Mouse (Mus musculus) stomach, postnatal 0 days (tissue): ENCODE measurements around the gene Rad18. TPM values are rescaled to one million over a fixed set of nuclear protein-coding genes. Genes with fewer than 3 reads are reported as not detected.
"Not testable (repeated sequence)": the region's sequence is repeated elsewhere in the genome, so short reads cannot be mapped to it uniquely, and the experiment has no call there.

Source experiments
- ATAC-seq: fragments of 200-750 bp; cut with Nextera tagmentation; 2 replicates; pipeline ENCODE4 v1.8.0; 2017; ENCODE audit not compliant: low FRiP score, low TSS enrichment
- DNase-seq: peaks from one replicate; pipeline ENCODE4 v3.0.0-alpha.2; 2016; ENCODE audit warnings: low spot score
- H3K27ac ChIP-seq: fragments of 300-500 bp; sonication (generic); replicated peaks from 2 replicates; pipeline ENCODE4 v1.5.1; 2014; ENCODE audit warnings: mild to moderate bottlenecking, control low read depth
- H3K27me3 ChIP-seq: fragments of 300-500 bp; sonication (generic); 2 replicates; pipeline ENCODE4 v1.6.1; 2014; ENCODE audit warnings: low read length; ENCODE audit not compliant: control insufficient read depth, insufficient read depth
- H3K36me3 ChIP-seq: fragments of 300-500 bp; sonication (generic); 2 replicates; pipeline ENCODE4 v1.6.1; 2014; ENCODE audit warnings: low read length, mixed read lengths; ENCODE audit not compliant: control insufficient read depth, insufficient read depth
- H3K4me1 ChIP-seq: fragments of 300-500 bp; sonication (generic); replicated peaks from 2 replicates; pipeline ENCODE4 v1.6.1; 2014; ENCODE audit warnings: antibody characterized with exemption; ENCODE audit not compliant: control insufficient read depth, insufficient read depth
- H3K4me2 ChIP-seq: fragments of 300-500 bp; sonication (generic); replicated peaks from 2 replicates; pipeline ENCODE4 v1.6.1; 2014; ENCODE audit warnings: low read depth, mild to moderate bottlenecking, control low read depth, moderate library complexity
- H3K4me3 ChIP-seq: fragments of 300-500 bp; sonication (generic); 2 replicates; pipeline ENCODE4 v1.5.1; 2014; ENCODE audit warnings: low read depth, low read length, control low read depth
- H3K9ac ChIP-seq: fragments of 300-500 bp; sonication (generic); 2 replicates; pipeline ENCODE4 v1.6.1; 2014; ENCODE audit warnings: mild to moderate bottlenecking, low read length, control low read depth, mixed read lengths
- H3K9me3 ChIP-seq: fragments of 300-500 bp; sonication (generic); 2 replicates; pipeline ENCODE4 v1.6.1; 2016; ENCODE audit warnings: low read length; ENCODE audit not compliant: control insufficient read depth
- CTCF ChIP-seq: IDR thresholded peaks from 2 replicates; pipeline ENCODE4 v1.5.1; 2016; ENCODE audit warnings: antibody characterized with exemption, low read depth, mild to moderate bottlenecking, moderate library complexity
- EP300 ChIP-seq: optimal IDR thresholded peaks from 2 replicates; pipeline ENCODE3; 2016; ENCODE audit warnings: antibody characterized with exemption
- WGBS: fragments of 180-500 bp; shearing (Covaris S2); extraction: QIAGEN DNeasy Blood & Tissue Kit; methylation state at CpG from one replicate; pipeline ENCODE4 v1.1.7; 2014; 5-methylcytosine and 5-hydroxymethylcytosine counted together
- polyA plus RNA-seq: library from polyadenylated mRNA; unstranded; fragments of >200 nt; fragmentation: Nextera tagmentation; extraction: Ambion mirVana; gene quantifications from 2 replicates; pipeline ENCODE4 v1.2.1, GENCODE M21; 2015

Gene Rad18
- polyA plus RNA-seq, 1 experiment from 2014 or later = 12.9 TPM

DNA sequence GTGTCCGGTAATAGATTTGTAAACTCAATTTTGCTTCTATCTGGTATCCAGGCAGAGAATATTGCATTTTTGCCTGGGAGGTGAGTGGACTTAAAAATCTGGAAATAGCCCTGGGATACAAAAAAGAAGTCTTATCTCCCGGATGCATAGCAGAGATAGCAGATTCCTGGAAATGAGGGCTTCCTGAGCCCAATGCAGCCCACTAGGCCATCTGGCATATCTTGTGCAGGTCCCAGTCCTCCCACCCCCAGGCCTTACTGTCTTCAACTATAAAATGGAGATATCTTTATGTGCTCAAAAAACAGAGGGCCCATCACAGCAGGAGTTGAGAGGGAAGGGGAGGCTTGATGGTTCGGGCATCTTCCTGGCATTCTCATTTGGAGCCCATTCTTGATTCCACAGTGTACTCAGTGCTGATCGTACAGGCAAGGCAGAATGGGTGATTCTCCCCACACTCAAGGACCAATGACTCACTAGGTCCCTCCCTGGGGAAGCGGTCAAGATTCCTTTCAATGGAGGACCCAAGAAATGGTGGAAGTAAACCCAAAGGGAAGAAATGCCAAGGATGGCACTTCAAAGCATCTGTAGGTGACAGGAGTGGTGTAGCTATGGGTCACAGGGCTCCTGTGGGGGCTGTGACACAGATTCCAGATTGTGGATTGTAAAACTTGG lies 24.1 kb upstream of the Rad18 start:
- no peak for TF ChIP-seq CTCF
- no peak for TF ChIP-seq EP300
- H3K4me2 ChIP-seq = no peak overlapping the region
- DNase-seq = no peak
- no peak overlapping the region for H3K4me3 ChIP-seq
- WGBS = 85% methylated on average over 5 of the region's 5 CpGs
- no peaks in the 10 kb centered on the region for H3K27me3 ChIP-seq
- H3K27ac ChIP-seq = no peak overlapping the region
- H3K36me3 ChIP-seq = no peaks in the 10 kb centered on the region
- H3K4me1 ChIP-seq = no peaks in the 10 kb centered on the region
- H3K9me3 ChIP-seq = no peaks in the 10 kb centered on the region
- H3K9ac ChIP-seq = no peak overlapping the region
- no peak for ATAC-seq

DNA sequence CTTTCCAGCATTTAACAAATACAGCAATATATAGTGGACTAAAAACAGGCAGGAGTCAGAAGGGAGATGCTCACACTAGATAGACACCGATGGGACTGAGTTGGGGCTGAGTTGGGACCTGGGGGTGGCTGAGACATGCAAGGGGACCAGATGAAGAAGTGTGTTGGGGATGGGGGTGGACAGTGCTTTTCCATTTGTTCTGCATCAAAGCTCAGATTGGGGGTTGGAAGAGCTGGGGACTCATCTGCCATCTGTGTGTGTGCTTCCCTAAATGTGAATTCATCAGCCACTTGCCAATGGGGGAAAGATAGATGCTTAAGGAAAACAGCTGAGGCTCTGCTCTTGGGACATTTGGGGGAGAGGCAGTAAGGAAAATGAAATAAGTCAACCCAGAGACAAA lies 23.5 kb upstream of the Rad18 start:
- Histone ChIP-seq H3K9ac (no peak overlapping the region), H3K27me3 (no peaks in the 10 kb centered on the region)
- 97% methylated on average over 1 of the region's 1 CpGs for WGBS

GRCm38 (mm10) chr6:112717168-112717567 lies 20.7 kb upstream of the Rad18 start:
- Histone ChIP-seq H3K4me2 (no peak overlapping the region), H3K27ac (no peak overlapping the region), H3K9ac (no peak overlapping the region), H3K9me3 (no peaks in the 10 kb centered on the region), H3K36me3 (no peaks in the 10 kb centered on the region), H3K4me3 (no peak overlapping the region), H3K27me3 (no peaks in the 10 kb centered on the region), H3K4me1 (no peaks in the 10 kb centered on the region)
- DNase-seq (peak; percentile 34), ATAC-seq (no peak)
- WGBS = 41% methylated on average over 5 of the region's 5 CpGs
- TF ChIP-seq EP300 (no peak), CTCF (peak; percentile 79)

More for the DNA sequence above, 23.5 kb upstream of the Rad18 start:
- H3K36me3 ChIP-seq = no peaks in the 10 kb centered on the region
- H3K4me3 ChIP-seq = no peak overlapping the region
- TF ChIP-seq EP300 (no peak), CTCF (no peak)
- H3K4me1 ChIP-seq = no peaks in the 10 kb centered on the region
- H3K9me3 ChIP-seq = no peaks in the 10 kb centered on the region
- DNase-seq (no peak), ATAC-seq (no peak)
- H3K27ac ChIP-seq = no peak overlapping the region
- no peak overlapping the region for H3K4me2 ChIP-seq

DNA sequence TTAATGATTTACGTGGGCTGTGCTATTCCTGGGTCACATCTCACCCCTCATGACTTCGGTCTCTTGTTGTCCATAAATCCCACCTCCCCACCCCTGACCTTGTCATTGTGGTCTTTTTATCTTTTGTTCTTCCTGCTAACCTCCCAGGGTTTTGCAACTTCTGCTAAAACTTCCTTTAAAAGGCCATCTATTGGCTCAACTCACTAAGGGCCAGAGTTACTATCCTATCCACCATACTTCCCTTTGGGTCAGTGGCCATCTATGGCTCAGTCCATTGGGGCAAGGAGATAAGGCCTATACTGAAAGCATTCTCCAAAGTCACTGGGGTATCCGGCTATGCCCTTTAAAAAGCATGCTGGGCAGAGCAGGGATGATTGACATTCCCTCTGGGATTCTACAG lies 17.5 kb upstream of the Rad18 start:
- DNase-seq (no peak), ATAC-seq (no peak)
- no peaks in the 10 kb centered on the region for H3K4me1 ChIP-seq
- no peaks in the 10 kb centered on the region for H3K9me3 ChIP-seq
- no peak overlapping the region for H3K4me3 ChIP-seq
- no peak for TF ChIP-seq EP300
- no peak for TF ChIP-seq CTCF
- no peaks in the 10 kb centered on the region for H3K36me3 ChIP-seq
- no peak overlapping the region for H3K4me2 ChIP-seq
- H3K9ac ChIP-seq = no peak overlapping the region
- H3K27me3 ChIP-seq = no peaks in the 10 kb centered on the region
- 84% methylated on average over 3 of the region's 3 CpGs for WGBS
- H3K27ac ChIP-seq = no peak overlapping the region

- H3K9ac ChIP-seq, DNase-seq: not testable (repeated sequence)
- 68% methylated on average over 4 of the region's 4 CpGs for WGBS
These were observed 5.8 kb upstream of the Rad18 start for GRCm38 (mm10) chr6:112702296-112702695.

GRCm38 (mm10) chr6:112700392-112700791 lies 3.9 kb upstream of the Rad18 start:
- Histone ChIP-seq H3K4me3 (no peak overlapping the region), H3K36me3 (no peaks in the 10 kb centered on the region), H3K27ac (no peak overlapping the region), H3K9ac (no peak overlapping the region), H3K9me3 (no peaks in the 10 kb centered on the region), H3K4me2 (no peak overlapping the region), H3K27me3 (no peaks in the 10 kb centered on the region), H3K4me1 (no peaks in the 10 kb centered on the region)
- 3% methylated on average over 1 of the region's 1 CpGs for WGBS
- DNase-seq (peak; percentile 60), ATAC-seq (no peak)
- peak; percentile 93 for TF ChIP-seq CTCF
- no peak for TF ChIP-seq EP300

More at GRCm38 (mm10) chr6:112702296-112702695, 5.8 kb upstream of the Rad18 start:
- H3K4me3 ChIP-seq, H3K36me3 ChIP-seq, H3K27me3 ChIP-seq, H3K9me3 ChIP-seq, H3K27ac ChIP-seq, H3K4me2 ChIP-seq, H3K4me1 ChIP-seq: not testable (repeated sequence)
- peak; percentile 53; the same call in 1 of the 2 replicates for ATAC-seq
